Mouse (Mus musculus): ENCODE data around the gene Hoxd3.

Hoxd3 gene

GRCm38 (mm10) chr2:74704999-74705466, 6.7 kb upstream of the Hoxd3 start:
- no peak for DNase-seq (ENCODE audit: low spot score in 2 of 2)

GRCm38 (mm10) chr2:74705467-74706089, 6.1 kb upstream of the Hoxd3 start:
- DNase-seq (ENCODE audit: low spot score in 2 of 2) = no peak

GRCm38 (mm10) chr2:74706393-74706960, 5.2 kb upstream of the Hoxd3 start:
- DNase-seq (ENCODE audit: low spot score in 2 of 2) = no peak

GRCm38 (mm10) chr2:74707599-74707998, 4.1 kb upstream of the Hoxd3 start:
- no peak for DNase-seq (ENCODE audit: low spot score in 2 of 2)

GRCm38 (mm10) chr2:74708676-74709075, 3.1 kb upstream of the Hoxd3 start:
- DNase-seq (ENCODE audit: low spot score in 2 of 2) = no peak

GRCm38 (mm10) chr2:74709465-74710419, 2.0 kb upstream of the Hoxd3 start:
- DNase-seq (ENCODE audit: low spot score in 2 of 2) = no peak

- DNase-seq (ENCODE audit: low spot score in 2 of 2) = no peak
These were observed 691 bp upstream of the Hoxd3 start for GRCm38 (mm10) chr2:74710929-74711543.

GRCm38 (mm10) chr2:74713239-74714150, 1.8 kb downstream of the Hoxd3 start:
- no peak for DNase-seq (ENCODE audit: low spot score in 2 of 2)

GRCm38 (mm10) chr2:74714156-74714789, 2.5 kb downstream of the Hoxd3 start:
- no peak for DNase-seq (ENCODE audit: low spot score in 2 of 2)

GRCm38 (mm10) chr2:74714881-74715280, 3.2 kb downstream of the Hoxd3 start:
- no peak for DNase-seq (ENCODE audit: low spot score in 2 of 2)

- DNase-seq (ENCODE audit: low spot score in 2 of 2) = peak; percentile 72 to 76
These were observed 3.9 kb downstream of the Hoxd3 start for GRCm38 (mm10) chr2:74715504-74716241.

GRCm38 (mm10) chr2:74720384-74720783, 8.7 kb downstream of the Hoxd3 start:
- no peak for DNase-seq (ENCODE audit: low spot score in 2 of 2)

- no peak for DNase-seq (ENCODE audit: low spot score in 2 of 2)
These were observed 9.3 kb downstream of the Hoxd3 start for GRCm38 (mm10) chr2:74720955-74721491.

- DNase-seq (ENCODE audit: low spot score in 2 of 2) = no peak
These were observed 10.2 kb downstream of the Hoxd3 start for GRCm38 (mm10) chr2:74721882-74722281.

GRCm38 (mm10) chr2:74722949-74723348, 11.2 kb downstream of the Hoxd3 start:
- DNase-seq (ENCODE audit: low spot score in 2 of 2) = no peak

GRCm38 (mm10) chr2:74724244-74725015, 12.7 kb downstream of the Hoxd3 start:
- no peak for DNase-seq (ENCODE audit: low spot score in 2 of 2)

GRCm38 (mm10) chr2:74725171-74725570, 13.4 kb downstream of the Hoxd3 start:
- no peak for DNase-seq (ENCODE audit: low spot score in 2 of 2)

GRCm38 (mm10) chr2:74726551-74726950, 14.8 kb downstream of the Hoxd3 start, which contains the start of gene Gm28230:
Gene Gm28230 (plus strand): TSS chr2:74726728.
- no peak for DNase-seq (ENCODE audit: low spot score in 2 of 2)
